Mouse (Mus musculus): Measurements from ENCODE around the gene Maz. TPM values are rescaled to one million over a fixed set of nuclear protein-coding genes. Genes with fewer than 3 reads are reported as not detected.

Maz gene
- total RNA-seq, 2 experiments from 2014 or later: 86.0 to 132 TPM

DNA sequence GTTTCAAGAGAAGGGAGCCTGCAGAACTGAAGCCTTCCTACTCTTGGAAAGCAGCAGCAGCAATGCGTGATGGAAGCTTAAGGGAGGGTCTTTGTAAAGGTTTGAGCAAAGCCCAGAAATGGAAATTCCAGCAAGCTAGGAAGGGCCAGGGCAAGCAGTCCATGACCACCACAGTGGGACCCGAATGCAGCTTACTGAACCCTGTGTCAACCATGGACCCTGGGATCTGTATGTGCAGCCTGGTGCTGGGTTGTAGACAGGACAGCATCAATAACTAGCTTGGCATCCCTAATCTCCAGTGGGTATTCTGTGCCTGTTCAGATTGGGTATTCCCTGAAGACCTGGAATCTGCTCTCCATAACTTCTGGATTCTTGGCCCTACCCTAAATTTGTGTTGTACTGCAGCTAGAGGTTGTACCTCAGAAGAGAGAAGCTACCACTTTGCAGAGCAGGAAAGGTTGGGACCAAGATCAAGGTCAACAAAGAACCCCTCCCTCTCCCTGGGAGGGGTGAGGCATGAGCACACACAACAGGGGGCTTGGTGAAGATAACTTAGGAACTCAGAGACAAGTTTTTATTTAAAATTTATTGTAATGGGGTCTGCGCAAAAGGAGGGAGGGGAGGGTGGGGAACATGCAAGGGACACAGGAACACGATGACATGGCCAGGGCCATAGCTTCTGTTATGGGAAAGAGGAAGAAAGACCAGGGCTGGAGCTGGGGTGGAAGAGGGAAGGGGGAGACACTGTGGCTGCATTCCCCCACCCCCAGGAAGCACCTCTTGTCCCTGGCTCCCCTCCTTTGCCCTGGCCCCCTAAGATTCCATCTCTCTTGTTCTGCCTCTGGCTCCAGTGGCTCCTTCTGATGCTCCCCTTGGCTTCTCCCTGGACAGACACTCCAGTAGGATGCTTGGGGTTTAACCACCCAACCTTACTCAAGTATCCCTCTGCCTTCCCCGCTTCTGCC is 5.0 kb downstream of the Maz start:
- no peak for DNase-seq (ENCODE audit: low spot score in 2 of 2)

GRCm38 (mm10) chr7:127020901-127021562 is 5.8 kb downstream of the Maz start, which contains the start of the genes Gm42742 and Prrt2:
Gene Gm42742, minus strand, starts transcription at chr7:127021097.
Gene Prrt2, minus strand, starts transcription at chr7:127021211.
- peak in 1 of 2 experiments; percentile 34 for DNase-seq (ENCODE audit: low spot score in 2 of 2)

- no peak for DNase-seq (ENCODE audit: low spot score in 2 of 2)
These were observed 6.3 kb downstream of the Maz start for GRCm38 (mm10) chr7:127020491-127020890.

DNA sequence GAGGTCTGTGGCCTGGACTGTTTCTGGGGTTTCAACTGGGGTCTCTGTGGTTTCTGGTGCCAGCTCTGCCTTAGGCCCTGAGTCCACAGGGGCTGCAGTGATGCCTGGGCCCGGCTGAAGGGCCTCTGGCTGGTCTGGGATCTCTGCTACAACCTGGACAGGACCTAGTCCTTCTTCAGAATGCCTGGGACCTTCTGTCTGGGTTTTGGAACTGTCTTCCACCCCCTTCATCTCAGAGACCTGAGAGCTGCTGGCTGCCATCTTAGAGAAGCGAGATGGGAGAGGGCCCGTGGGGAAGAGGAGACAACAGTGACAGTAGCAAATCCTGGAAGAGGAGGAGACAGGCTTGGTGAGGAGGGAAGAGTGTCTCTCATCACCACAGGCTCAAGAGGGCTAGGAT is 6.8 kb downstream of the Maz start:
- no peak for DNase-seq (ENCODE audit: low spot score in 2 of 2)

GRCm38 (mm10) chr7:127019306-127019960 is 7.4 kb downstream of the Maz start:
- DNase-seq (ENCODE audit: low spot score in 2 of 2): no peak

GRCm38 (mm10) chr7:127018416-127019305 is 8.2 kb downstream of the Maz start:
- no peak for DNase-seq (ENCODE audit: low spot score in 2 of 2)

DNA sequence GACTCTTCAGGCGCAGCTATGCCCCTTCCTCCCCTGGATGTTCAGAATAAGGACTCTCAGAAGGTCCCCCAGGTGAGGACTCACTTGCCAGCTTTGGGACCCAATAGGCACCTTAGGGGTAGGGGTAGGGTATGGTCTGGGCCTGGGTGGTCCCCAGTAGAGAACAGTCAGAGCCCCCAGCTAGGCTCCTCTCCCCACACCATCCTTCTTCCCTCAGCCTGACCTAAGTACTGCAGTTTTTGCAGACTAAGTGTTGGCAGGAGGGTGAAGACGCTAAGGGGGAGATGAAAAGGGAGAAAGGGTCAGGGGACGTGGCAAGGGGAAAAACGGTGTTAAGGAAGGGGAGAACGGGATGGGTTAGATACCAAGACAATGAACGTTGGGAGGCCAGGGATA is 8.9 kb downstream of the Maz start:
- no peak for DNase-seq (ENCODE audit: low spot score in 2 of 2)

- peak; percentile 92 to 95 for DNase-seq (ENCODE audit: low spot score in 2 of 2)
These were observed 9.6 kb downstream of the Maz start, which contains the start of gene Pagr1a for GRCm38 (mm10) chr7:127016971-127017949. Gene Pagr1a, minus strand, starts transcription at chr7:127017352.

DNA sequence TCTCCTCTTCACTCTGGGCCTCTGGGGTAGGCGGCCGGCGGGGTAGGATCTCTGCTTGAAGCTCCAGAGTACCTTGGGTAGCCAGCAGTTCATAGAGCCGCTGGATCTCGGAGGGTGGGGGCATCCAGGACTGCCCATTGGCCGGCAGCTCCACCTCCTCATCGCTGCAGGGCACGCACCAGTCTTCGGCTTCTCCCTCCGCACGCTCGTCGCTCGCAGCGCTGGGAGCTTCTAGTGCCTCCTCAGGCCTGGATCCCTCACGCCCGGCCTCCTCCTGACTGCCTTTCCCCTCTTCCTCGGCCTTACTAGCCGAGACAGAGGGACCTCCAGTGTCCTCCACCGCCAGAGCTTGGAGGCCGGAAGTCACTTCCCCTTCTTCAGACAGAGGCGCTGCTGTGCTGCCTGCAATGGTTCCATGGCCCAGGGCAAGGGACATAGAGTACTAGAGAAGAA is 10.3 kb downstream of the Maz start:
- DNase-seq (ENCODE audit: low spot score in 2 of 2): peak; percentile 66

DNA sequence TGATC is 10.6 kb downstream of the Maz start, which contains the start of gene Pagr1b:
Pagr1b (minus strand) TSS at position 4 of the 5 bp plus-strand sequence.
- no peak for DNase-seq (ENCODE audit: low spot score in 2 of 2)

- DNase-seq (ENCODE audit: low spot score in 2 of 2): peak in 1 of 2 experiments; percentile 42
These were observed 10.8 kb downstream of the Maz start for GRCm38 (mm10) chr7:127016081-127016480.

GRCm38 (mm10) chr7:127014993-127015392 is 11.8 kb downstream of the Maz start:
- no peak for DNase-seq (ENCODE audit: low spot score in 2 of 2)

DNA sequence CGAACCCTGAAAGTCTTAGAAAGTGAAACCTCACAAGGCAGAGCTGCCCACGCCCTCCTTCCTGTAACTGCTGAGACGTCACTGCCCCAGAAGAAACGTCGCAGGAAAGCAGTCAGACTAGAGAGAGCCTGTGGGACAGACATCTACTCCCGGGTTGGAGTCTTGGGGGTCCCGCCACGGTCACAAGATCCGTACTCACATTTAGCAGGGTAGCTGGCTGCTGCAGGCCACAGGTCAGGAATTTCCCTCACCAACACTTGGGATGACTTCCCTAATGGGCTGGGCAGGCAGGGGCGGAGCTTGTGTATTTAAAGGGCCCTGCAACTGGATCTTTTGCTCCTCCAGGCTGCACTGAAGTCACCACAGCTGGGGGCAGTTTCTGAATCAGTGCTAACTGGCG is 12.5 kb downstream of the Maz start, which contains the start of gene Mvp:
Mvp (minus strand) TSS at position 302 of the 400 bp plus-strand sequence.
- DNase-seq (ENCODE audit: low spot score in 2 of 2): peak; percentile 66 to 70

- no peak for DNase-seq (ENCODE audit: low spot score in 2 of 2)
These were observed 13.5 kb downstream of the Maz start for GRCm38 (mm10) chr7:127013385-127013784.

DNA sequence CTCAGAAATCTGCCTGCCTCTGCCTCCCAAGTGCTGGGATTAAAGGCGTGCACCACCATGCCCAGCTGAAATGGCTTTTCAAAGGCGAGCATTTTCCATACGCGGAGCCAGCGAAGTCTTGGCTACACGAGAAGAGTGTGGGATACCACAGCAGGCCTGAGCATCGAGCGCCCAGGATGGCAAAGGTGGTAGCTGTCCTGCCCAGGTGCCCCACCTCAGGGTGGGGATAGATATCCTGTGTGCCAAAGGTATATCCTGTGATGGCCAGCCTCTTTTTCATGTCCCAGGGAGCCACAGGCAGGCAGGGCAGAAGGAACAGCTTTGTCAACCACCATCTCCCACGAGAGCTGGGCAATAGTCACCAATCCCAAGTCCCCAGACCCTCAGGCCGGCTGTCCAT is 14.0 kb downstream of the Maz start:
- DNase-seq (ENCODE audit: low spot score in 2 of 2): no peak

- DNase-seq (ENCODE audit: low spot score in 2 of 2): no peak
These were observed 14.5 kb downstream of the Maz start for GRCm38 (mm10) chr7:127012374-127012773.

GRCm38 (mm10) chr7:127011717-127012116 is 15.1 kb downstream of the Maz start:
- no peak for DNase-seq (ENCODE audit: low spot score in 2 of 2)

DNA sequence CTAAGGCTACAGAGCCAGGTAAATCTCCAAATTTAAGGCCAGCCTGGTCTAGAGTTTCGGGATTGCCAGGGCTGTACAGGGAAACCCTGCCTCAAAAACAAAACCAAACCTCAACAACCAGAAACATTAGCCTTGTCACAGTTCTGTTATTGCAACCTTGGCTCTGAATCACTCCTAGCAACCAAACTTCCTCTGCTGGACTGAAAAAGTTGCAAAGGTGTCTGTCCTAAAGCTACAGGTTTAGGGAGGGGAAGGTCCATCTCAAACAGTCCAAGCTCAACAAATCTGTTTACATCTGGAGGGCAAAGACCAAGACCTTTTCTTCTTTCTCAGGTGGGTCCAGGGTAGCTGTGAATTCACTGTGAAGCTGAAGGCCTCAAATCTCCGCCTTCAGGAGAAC is 15.8 kb downstream of the Maz start:
- DNase-seq (ENCODE audit: low spot score in 2 of 2): no peak

DNA sequence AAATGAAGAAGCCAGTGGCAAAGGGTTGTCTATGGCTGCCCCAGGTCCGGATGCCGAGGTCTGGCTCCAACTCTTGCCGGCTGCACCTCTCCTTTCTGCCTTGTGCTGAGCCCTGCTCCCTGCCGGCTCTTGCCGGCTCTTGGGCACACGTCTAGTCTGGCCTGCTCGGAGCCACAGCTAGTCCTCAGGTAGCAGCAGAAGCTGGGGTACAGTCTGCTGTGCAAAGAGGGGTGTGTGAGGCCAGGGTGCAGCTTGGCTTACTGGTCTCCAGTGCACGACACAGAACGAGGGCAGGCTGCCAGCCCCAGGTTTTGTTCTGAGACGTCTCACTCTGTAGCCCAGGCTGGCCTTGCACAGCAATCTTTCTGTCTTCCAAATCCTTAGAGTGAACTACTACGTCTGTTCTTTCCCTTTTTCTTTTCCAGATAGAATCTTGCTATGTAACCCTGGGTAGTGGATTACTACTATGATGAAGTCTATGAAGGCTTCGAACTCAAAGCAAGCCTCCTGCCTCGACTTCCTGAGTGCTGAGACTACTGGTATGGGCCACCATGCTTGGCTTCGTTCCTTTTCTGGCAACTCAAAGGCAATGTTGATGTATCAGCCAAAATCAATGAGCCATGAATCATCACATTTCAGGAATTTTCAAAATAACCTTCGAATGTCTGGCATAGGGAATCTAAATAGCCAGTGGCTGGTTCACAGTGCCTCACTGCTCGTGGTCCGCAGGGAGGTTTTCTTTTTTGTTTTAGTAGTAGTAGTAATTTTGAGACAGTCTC is 17.3 kb downstream of the Maz start:
- no peak for DNase-seq (ENCODE audit: low spot score in 2 of 2)
